Mouse (Mus musculus) granulocyte monocyte progenitor cell, adult 5-6 weeks (primary cell): Measurements from ENCODE around the gene Tfcp2. TPM values are rescaled to one million over a fixed set of nuclear protein-coding genes. Genes with fewer than 3 reads are reported as not detected.
"Not testable (repeated sequence)": the region's sequence is repeated elsewhere in the genome, so short reads cannot be mapped to it uniquely, and the experiment has no call there.

Experiments
- ATAC-seq: replicated peaks from 2 replicates; pipeline ENCODE4 v1.8.0; 2016; ENCODE audit warnings: mild to moderate bottlenecking, moderate TSS enrichment, inconsistent platforms; ENCODE audit not compliant: poor library complexity, severe bottlenecking
- total RNA-seq, 2 experiments: library from RNA; stranded (forward) in 1 of 2; stranded (reverse) in 1 of 2; fragments of 200-712, 200-1000 nt in 1 of 2; fragments of >200 nt in 1 of 2; fragmentation: Nextera tagmentation in 1 of 2; gene quantifications; 2 replicates each; pipeline ENCODE4 v1.2.3; 2014 to 2017

Gene Tfcp2
- total RNA-seq, 2 experiments from 2014 or later, result 8.3 to 12.8 TPM

DNA sequence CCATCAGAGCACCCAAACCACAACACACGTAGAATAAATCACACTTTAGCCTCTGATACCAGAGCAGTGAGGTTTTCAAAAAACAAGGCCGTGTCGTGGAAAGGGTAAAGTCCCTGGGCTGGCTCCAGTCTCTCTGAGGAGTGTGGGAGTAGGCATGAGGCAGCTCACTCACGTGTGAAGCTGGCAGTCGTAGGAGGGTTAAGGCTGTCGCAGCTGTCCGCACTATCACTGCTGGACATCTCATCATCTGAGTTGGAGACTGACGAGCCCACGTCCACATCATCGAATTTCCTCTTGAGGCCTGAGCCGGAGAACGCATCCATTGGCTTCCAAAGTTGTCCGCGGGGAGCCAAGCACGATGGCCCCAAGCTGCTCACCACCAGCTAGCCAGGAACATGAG, 62.5 kb downstream of the Tfcp2 start:
- ATAC-seq, result no peak

DNA sequence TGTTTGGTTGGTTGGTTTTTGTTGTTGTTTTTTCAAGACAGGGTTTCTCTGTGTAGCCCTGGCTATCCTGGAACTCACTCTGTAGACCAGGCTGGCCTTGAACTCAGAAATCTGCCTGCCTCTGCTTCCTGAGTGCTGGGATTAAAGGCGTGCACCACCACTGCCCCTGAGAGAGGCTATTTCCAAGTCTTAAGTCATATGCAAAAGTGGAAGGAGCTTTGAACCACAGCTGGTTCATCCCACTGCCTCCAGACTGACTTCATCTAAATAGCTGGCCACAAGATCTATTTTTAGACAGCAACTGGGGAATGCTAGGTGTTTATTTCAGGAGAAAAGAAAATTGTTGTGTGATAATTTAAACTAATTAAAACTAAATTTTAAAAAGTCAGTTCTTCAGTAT, 63.5 kb downstream of the Tfcp2 start:
- not testable (repeated sequence) for ATAC-seq

DNA sequence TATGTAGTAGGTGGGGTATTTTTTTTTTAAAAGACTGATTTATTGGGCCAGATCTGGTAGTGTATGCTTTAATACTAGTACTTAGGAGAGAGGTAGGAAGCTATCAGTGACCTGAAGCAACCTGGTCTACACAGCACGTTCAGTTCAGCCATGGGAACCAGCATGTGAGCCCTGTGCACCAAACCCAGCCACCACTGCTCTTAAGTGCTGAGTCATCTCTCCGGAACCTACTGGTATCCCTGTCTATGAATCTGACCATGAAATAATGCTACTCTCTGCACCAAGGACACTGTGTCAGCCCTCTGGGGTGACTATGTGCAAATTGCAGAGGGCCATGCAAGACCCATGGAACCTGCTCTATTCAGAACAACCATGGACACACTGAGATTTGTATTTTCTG, 64.8 kb downstream of the Tfcp2 start:
- no peak for ATAC-seq

GRCm38 (mm10) chr15:100486450-100486849, 65.4 kb downstream of the Tfcp2 start:
- ATAC-seq, result no peak

DNA sequence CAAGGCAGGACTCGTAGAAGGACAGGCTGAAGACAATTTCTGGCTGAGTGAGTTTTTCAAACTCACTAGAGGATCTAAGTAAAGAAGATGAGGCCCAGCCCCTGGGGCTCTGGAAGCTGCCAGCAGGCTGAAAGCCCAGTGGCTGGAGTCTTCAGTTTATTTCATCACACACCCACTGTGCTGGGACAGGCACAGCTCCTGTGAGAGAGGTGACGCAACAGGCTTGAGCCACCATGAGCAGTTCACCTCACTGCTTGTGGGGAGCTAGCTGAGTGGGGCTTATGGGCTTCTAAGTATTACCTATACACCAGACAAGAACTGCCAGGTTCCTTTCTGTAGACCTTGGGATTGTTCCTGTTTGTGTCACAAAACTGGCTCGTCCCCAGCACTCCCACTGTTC, 66.2 kb downstream of the Tfcp2 start:
- ATAC-seq, result peak; percentile 93

DNA sequence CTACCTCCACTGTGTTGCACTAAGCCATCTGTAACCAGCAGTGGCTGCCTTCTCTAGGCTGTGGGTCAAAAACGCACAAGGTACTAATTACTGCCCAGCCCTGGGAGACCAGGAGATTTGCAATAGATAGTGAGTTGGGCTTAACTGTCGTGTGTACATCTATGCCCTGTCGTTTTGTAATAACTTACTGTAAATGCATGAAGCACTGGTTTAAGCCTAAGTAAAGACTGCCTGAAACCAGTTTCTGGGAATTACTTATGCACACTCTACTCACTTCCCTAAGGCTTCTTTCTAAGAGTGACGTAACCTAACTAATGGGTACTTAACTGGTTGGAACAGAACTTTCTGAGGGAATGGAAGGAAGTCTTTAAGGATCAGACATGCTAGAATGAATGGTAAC, 72.9 kb downstream of the Tfcp2 start:
- no peak for ATAC-seq

DNA sequence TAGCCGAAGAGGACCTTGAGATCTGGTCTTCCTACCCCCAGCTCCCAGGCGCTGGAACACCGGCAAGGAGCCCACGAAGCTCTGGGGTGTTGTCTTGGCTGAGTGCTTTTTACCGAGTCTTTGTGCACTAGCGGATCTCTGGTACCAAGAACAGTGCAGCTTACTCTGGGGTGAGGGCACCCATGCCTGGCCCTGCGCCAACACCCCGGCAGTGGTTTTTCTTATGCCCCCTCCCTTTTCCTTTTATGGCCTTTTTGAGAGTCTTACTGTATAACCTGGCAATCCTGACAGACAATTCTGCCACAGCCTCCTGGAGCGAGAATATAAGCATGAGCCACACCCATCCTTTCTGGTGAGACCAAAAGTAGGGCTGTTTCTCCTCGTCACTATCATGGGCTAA, 73.5 kb downstream of the Tfcp2 start:
- ATAC-seq, result no peak

DNA sequence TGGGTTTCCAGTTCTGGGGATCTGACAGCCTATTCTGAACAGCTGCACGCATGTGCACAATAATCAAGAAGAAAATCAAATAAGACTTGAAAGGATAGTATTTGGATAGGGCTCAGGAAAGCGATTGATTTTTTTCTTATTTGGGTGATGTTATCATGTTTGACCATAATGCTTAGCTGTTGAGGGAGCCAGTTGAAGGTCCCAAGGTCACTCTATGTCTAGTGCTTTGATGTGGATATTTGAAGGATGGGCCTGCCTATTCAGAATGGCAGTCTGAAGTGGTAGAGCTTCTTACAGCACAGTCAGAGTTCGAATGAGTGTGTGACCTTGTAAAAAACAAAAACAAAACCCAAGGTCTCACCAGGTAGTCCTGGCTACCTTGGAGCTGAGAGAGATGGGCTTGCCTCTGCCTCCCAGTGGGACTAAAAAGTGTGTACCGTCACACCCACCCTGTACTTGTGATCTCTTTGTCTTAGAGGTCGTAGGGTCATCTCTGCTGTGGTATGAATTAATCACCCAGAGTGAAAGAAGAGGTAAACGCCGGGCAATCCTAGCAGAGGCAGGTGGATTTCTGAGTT, 77.8 kb downstream of the Tfcp2 start:
- ATAC-seq, result no peak

DNA sequence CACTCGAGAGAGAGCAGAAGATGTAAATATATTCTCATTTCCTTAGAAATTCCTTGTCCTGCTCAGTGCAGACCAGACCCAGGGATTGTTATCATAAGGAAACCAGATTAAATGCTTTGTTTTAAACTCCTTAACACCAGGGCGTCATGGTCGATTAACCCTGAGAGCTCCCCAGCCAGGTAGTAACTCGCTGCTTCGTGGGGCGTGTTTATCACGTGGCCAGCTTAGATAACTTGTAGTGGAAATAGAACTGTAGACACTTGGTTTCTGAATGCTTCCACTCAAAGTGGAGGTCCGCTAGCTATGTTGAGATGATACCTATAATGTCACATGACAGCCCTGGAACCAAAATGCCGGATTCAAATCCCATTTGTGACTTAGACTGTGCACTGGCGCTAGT, 81.8 kb downstream of the Tfcp2 start:
- ATAC-seq, result no peak

- peak; percentile 12 for ATAC-seq
Observed at GRCm38 (mm10) chr15:100469189-100469545, 82.6 kb downstream of the Tfcp2 start.

- ATAC-seq, result peak; percentile 94
Observed at GRCm38 (mm10) chr15:100468295-100469188, 83.3 kb downstream of the Tfcp2 start, which contains the start of gene Letmd1. Gene Letmd1, plus strand, starts transcription at chr15:100469023.

DNA sequence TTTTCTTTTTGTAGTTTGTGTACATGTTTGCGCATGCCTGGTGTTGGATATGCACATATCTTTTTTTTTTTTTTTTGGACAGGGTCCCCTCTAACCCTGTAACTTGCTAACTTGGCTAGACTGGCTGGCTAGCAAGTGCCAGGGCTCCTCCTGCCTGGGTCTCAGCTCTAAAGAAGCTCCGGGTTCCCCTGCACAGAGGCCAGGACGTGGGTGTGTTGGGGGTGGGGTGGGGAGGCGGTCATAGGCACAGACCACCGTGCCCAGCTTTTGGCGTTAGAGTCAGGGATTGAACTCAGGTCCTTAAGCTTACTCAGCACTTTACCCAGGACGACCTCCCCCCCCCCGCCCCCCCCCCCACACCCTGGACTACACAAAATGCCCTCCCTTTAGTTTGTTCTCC, 84.1 kb downstream of the Tfcp2 start:
- no peak for ATAC-seq

DNA sequence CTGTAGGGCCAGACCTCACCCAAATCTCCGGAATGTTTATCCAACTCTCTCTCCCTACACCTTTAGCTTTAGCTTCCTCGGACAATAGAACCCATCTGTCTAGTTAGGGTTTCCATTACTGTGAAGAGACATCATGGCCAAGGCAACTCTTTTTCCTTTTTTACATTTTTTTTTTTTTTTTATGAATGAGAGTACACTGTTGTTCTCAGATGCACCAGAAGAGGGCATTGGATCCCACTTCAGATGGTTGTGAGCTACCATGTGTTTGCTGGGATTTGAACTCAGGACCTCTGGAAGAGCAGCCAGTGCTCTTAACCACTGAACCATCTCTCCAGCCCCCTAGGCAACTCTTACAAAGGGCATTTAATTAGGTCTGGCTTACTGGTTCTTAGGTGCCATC, 86.4 kb downstream of the Tfcp2 start:
- ATAC-seq, result no peak

- 0 out of 2 replicates have a peak, but pooled peaks have one; percentile 23 for ATAC-seq
Observed at GRCm38 (mm10) chr15:100463712-100464111, 88.1 kb downstream of the Tfcp2 start.

- ATAC-seq, result no peak
Observed at GRCm38 (mm10) chr15:100462086-100462485, 89.7 kb downstream of the Tfcp2 start.

- peak; percentile 70 for ATAC-seq
Observed at GRCm38 (mm10) chr15:100461646-100462045, 90.2 kb downstream of the Tfcp2 start.

GRCm38 (mm10) chr15:100460942-100461341, 90.9 kb downstream of the Tfcp2 start:
- peak; percentile 78 for ATAC-seq

GRCm38 (mm10) chr15:100458055-100458454, 93.8 kb downstream of the Tfcp2 start:
- peak; percentile 43 for ATAC-seq

GRCm38 (mm10) chr15:100457340-100457739, 94.5 kb downstream of the Tfcp2 start:
- peak; percentile 60 for ATAC-seq

DNA sequence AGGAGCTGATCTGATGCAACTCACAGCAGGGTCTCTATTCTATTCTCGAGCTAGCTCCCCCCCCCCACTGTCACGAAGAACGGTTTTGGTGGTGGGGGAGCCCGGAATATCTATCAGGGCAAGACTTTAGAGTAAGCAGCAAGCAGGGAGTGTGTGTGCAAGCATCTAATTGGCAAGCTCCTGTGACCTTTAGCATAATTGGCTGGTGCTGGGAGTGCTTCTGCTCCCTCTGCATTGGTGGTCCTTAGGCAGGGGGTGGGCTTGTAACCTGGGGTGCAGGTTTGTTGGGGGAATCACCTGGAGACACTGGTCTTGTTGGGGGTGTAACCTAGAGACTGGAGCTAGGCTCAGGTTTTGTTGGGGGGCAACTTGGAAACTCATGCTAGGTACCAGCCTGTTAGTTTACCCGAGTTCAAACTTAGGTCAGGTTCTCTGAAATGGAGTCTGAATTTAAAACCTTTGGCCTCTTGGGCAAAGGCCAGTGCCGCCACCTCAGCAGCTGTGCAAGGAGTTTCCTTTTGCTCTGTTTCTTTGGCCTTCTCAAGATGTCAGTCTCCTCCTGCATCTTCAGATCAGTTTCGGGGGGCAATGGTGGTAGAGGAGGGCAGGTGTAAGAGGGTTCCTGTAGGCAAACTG, 95.3 kb downstream of the Tfcp2 start:
- ATAC-seq, result no peak

- no peak for ATAC-seq
Observed at GRCm38 (mm10) chr15:100452486-100452885, 99.3 kb downstream of the Tfcp2 start.
